Mouse (Mus musculus): ENCODE measurements around the gene Ptges2.
"Not testable (repeated sequence)": the region's sequence is repeated elsewhere in the genome, so short reads cannot be mapped to it uniquely, and the experiment has no call there.

Gene Ptges2

DNA sequence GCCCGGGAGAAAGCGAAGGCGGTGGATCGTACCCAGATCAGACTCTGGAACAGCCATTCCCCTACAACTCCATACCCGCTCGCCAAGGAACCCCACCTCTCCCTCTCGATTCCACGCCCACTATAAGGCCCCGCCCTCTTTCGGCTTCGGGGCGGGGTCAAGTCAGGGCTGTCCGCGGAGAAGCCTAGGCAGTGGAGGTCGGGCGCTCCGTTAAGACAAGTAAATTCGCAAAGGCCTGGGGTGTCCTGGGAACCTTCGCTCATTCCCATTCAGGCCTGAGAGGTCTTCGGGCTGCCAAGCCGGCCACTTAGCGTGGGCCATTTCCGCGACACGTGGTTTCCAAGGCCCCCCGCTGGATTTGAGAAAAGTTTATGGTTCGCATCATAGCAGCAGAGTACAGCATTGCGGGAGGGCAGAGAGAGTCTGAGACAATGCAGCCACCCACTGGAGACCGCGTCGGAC is at the start of gene Ptges2:
Ptges2 (plus strand) TSS at position 413 of the 462 bp plus-strand sequence.
- peak; percentile 78 to 88 for DNase-seq

DNA sequence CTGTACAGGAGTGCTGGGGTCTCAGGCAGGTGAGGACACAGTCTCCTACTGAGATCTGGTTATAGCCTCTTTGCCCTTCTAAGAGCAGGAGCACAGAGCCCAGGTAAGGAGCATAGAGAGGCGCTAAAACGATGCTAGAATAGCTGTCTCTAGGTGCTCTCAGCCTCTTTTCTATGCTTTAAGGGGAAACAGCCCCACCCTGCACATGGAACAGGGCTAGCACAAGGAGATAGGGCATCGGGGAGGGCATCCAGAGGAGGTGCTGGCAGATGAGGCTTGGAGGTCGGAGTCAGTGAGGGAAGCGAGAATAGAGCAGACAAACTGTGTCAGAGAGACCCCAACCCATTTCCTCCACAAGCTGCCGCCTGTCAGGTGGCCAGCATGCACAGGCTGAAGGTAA is 48.7 kb upstream of the Ptges2 start:
- DNase-seq, result no peak

DNA sequence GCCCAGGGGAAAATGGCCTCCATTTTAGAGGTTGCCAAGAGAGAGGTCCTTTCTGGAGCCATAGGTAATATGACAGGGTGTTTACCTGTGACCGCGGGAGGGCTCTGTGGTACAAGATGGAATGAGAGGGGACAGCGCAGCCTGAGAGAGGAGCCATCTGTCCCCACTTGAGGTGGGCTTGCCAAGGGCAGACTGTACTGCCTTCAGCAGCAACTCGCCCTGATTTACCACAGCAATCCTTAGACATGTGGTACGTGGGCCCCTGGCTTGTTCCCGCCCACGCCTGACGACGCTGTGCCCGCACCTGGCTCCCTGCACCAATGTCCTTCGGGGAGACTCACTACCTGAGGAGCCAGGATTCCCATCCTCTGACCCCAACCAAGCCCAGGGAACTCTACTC is 47.4 kb upstream of the Ptges2 start:
- no peak for DNase-seq

DNA sequence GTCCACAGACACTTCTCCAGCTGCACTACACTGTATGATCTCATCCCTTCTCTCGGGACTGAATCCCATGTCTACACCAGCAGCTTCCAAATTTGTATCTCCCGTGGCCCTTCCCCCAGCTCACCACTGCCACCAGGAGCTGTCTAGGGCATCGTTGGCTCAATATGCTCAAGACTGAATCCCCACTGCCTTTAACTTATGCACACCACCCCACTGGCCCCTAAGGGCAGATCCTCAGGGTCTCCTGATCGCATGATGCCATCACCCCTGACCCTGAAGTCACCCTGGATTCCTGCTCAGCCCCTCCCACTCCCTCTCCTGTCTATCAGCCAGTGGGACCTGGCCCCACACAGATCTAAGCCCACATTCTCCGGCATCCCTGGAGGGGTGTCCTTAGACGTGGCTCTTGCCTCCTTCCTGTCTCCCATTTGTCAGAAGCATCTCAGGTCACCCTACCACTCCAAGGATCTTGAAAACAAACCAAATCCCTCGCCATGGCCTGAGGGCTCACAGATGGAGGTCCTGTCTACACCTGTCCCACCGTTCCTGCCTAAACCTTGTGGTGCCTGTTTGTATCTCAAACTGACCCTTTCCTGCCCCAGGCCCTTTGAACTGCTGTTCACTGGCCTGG is 46.0 kb upstream of the Ptges2 start:
- DNase-seq, result no peak

DNA sequence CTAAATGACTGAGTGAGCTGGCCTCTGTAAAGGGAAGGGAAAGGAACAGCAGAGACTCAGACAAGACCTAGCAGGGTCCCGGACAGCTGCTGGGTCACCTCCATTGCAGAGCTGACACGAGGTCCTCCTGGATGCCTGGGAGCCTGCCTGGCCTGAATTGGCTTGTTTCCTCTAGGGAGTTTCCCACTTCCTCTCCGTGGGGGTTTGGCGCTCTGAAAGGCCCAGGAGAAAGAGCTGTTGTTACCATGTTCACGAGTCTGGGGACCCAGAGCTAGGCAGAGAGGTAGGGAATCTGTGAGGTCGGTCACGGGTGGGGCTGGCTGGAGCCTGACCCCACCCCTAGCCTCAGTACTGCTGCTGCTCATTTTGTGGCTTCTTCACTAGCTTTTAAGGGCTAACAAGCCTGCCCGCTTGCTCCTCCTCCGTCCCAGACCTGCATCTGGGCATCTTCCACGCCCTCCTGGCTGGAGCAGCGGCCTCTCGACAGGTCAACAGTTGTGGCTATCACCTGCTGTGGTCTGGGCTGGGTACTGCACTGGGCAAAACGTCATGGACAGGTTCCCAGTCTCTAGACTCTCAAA is 45.1 kb upstream of the Ptges2 start:
- no peak for DNase-seq

DNA sequence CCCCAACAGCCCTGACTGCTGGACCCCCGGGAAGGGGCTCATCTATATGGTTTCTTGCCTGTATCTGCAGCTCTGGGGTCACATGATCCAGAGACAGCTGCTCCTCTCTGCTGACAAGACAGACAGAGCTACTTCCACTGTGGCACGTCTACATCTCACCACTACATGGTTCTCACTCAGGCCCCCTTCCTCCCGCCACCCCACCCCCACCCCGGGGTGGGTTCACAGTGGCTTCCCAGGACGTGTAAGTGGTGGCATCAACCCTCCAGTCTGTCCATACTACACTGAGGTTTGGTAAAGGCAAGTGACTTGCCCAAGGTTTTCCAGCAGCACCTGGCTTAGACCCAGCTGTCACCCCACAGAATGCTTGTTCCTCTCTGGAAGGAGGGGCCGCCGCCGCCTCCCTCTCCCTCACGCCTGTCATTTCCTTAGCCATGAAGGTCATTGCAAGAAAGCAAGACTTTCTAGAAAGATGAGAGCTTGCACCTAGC is 44.2 kb upstream of the Ptges2 start:
- DNase-seq, result no peak

DNA sequence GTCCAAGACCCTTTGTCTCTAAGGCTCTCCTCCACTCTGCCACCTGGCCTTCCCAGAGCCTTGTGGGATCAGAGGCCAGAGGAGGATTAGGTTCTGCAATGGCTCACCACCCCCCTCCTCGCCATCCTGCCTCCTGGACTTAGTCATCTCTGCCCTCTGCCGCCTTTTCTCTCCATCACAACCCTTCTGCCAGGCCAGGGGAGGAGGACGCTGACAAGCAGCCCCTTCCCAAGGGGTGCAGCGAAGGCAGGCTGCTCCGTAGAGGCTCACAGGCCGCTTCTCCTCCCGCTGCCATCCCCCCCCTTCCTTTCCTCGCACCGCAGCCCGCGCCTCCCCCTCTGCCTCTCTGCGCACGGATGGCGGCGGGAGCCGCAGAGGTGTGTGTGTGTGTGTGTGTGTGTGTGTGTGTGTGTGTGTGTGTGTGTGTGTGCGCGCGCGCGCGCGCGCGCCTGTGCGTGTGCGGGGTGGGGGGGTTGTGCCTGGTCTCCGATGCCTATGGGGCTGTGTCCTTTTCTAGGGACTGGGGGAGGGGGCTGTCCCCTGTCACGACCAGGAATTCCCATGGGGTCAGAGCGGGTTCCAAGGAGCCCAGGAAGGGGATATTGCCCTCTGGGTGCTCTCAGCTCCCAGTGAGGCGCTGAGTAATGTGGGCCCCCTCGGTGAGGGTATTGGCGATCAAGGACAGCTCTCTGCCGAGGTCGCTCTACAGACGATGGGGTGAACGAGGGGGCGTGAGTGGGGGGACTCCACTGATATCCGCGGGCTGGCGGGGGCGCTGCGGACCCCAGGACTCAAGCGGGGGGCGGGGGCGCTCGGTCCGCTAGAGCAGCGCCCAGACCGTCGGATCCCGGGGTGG is 43.3 kb upstream of the Ptges2 start, which contains the start of gene Ciz1:
Ciz1 (plus strand) TSS at position 177 of the 856 bp plus-strand sequence.
- DNase-seq, result no peak

DNA sequence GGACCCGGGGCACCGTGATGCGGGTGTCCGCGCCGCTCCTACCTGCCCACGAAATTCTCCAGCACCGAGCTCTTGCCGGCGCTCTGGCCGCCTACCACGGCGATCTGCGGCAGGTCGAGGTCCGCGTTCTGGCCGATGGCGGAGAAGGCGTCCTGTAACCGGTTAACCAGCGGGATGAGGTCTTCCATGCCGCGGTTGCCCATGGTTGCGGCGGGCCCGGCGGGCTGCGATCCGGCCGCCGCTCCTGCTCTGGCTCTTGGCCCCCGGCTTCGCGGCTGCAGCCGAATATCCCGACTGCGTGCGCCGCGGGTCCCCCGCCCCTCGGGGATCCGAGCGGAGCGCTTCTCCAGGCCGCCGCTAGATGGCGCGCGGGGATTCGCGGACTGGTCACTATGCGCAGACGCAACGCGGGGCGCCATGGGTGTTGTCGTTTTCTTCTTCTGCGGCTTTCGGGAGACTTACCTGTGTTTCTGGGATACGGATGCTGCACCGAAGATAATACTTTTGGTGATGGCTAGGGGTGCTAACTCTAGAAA is 42.6 kb upstream of the Ptges2 start, which contains the start of gene Dnm1:
Dnm1 (minus strand) TSS at position 332 of the 536 bp plus-strand sequence.
- peak; percentile 67 for DNase-seq

DNA sequence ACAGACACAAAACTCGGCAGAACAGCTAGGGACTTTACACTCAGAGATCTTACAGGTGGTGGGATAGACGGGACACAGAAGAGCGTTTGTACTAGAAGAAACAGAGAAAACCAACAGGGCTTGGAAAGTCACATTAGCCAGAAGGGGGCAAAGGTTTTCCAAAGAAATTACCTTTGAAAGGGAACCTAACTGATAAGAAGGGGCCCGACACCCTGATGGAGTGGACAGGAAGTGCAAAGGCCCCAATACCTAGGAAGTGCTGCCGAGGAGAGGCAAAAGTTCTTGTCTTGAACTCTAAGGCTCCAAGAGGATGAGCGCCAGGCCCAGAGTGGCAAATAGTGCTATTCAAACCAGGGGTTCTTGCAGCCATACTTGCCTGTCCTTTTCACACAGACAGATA is 41.9 kb upstream of the Ptges2 start:
- DNase-seq, result no peak

DNA sequence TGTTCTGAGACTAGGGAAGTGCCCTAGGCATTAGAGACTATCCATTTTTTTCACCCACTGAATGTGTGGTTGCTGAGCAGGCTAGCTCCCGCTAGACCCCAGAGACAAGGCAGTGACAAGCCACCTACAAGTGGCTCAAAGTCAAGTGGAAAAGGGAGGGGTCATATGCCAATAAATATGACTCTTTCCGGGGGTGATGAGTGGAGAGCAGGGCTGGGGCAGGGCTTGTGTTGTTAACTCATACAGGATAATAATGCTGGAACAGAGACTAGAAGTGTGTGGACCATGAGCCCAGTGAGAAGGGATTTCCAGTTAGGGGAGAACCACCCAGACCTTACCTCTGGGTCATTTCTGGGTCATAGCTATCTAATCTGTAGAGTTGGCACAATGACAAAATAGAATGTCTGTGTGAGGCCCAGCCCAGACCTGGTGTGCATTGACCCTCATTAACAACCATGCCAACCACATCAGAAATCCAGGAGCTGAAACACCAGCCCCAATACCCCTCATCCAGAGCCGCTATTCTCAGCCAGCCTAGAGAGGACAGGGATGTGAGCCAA is 41.3 kb upstream of the Ptges2 start:
- no peak for DNase-seq

DNA sequence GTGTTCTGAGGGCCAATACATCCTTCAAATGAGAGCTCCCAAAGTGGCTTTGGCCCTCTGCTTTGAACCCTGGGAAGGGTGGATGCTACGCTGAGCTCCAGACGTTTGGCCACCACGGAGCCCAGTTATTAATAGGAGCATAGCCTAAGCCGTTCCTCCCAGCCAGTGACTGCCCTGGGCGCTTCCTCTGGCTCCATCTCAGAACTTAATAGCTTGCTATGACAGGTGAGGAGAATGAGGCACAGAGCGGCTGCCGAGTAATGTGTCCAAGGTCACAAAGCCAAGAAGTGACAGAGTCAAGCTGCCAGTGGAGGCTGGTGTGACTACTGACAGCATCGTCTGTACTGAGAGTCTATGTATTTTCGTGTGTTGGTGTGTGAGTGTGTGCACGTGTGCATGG is 39.5 kb upstream of the Ptges2 start:
- DNase-seq, result no peak

DNA sequence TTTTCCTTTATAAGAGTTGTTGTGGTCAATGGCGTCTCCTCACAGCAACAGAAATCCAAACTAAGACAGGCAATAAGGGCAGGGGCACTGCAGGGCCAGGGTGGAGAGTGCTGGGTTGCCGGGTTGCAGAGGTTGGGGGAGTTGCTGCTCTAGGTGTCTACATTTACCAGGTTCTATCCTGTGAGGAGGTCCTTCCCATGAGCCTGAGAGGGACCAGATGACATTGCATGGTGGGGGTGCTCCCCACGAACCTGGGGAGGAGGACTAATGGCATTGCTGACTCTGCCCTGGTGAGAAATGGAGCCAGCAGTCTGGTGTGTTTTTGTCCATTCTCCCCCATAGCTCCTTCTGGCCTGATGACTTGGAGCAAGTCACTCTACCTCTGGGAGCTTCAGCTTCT is 38.0 kb upstream of the Ptges2 start:
- DNase-seq, result no peak

DNA sequence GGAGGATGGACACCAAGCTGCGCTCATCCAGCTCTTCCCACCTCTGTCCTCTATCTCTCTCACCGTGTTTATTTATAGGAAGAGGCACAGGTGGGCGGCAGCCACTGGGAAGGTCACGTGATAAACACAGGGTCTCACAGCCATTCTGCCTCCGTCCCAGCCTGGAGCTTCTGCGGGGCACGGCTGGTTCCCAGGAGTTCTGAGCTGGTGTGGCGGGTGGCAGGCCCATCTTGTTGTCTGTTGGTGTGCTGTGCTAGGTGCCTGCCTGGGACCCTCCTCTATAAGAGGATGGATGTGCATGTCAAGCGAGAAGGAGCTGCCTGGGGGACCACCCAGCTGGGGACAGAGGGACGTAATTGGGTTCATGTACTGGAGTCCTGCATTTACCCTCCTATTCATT is 37.3 kb upstream of the Ptges2 start:
- DNase-seq, result no peak

DNA sequence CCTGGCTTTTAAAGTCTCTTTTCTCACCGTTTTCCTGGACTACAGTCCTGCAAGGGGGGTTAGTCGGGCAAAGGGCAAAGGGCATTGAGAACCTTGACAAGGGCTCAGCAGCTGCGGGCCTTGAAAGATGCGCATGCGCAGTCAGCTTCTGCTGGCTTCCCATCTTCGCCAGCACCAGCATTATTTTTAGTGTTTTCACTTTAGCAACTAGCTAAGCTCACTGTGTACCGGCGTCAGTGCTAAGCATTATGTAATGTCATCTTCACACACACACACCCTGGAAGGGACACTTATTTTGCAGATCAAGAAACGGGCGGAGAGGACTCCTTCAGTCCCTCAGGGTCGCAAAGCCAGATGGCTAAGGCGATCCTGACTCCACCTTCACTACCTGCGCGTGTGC is 35.0 kb upstream of the Ptges2 start:
- DNase-seq, result peak in 1 of 2 experiments; percentile 49

DNA sequence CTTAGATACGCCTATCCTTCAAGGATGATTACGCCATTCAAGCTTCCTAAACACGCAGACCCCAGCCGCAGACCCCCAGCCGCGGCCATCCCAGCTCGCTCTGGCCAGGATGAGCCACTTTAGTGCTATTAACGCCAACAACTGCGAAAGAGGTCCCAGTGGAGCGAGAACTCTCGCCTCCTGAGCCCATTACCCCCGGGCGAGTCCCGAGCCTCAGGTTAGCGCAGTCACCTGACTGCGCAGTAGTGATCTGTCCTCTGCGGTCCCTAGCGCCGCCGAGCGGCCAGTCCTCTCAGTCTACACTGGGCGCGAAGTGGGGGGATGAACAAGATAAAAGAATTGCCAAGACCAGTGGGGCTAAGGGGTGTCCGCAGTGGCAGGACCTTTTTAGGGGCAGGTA is 34.3 kb upstream of the Ptges2 start:
- peak in 1 of 2 experiments; percentile 53 for DNase-seq

DNA sequence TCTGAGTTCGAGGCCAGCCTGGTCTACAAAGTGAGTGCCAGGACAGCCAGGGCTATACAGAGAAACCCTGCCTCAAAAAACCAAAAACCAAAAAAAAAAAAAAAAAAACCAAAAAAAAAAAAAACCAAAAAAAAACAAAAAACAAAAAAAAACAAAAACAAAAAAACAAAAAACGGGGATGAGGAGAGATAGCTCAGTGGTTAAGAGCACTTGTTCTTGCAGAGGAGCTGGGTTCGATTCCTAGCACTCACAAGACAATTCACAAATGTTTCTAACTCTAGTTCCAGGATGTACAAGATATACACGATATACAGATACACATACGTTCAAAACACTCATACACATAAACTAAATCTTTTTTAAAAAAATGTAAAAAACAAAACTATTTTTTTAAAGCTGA is 33.4 kb upstream of the Ptges2 start:
- DNase-seq, result not testable (repeated sequence)

DNA sequence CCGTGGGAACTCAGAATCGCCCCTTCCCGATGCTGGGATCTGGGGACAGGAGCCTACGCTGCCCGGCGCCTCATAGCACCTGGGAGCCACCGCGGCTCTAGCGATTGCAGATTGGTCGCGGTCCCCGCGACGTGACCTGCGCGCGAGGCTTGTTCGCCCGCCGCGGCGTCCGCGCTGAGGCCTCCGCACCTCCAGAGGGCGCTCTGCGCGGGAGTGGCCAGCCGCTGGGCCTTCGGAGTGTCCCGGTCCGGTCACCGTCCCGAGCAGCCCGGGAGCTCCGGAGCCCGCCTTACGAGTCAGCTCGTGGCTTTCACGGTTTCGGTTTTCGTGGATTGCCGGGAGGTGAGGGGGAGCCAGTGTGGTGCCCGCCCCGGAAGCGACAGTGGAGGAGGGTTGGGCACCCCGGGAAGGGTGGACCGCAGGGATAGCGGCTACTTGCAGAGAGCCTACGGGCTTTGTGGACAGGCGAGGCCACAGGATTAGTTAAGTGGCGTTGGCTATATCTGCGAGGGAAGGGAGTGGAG is 32.8 kb upstream of the Ptges2 start:
- peak; percentile 70 to 74 for DNase-seq

DNA sequence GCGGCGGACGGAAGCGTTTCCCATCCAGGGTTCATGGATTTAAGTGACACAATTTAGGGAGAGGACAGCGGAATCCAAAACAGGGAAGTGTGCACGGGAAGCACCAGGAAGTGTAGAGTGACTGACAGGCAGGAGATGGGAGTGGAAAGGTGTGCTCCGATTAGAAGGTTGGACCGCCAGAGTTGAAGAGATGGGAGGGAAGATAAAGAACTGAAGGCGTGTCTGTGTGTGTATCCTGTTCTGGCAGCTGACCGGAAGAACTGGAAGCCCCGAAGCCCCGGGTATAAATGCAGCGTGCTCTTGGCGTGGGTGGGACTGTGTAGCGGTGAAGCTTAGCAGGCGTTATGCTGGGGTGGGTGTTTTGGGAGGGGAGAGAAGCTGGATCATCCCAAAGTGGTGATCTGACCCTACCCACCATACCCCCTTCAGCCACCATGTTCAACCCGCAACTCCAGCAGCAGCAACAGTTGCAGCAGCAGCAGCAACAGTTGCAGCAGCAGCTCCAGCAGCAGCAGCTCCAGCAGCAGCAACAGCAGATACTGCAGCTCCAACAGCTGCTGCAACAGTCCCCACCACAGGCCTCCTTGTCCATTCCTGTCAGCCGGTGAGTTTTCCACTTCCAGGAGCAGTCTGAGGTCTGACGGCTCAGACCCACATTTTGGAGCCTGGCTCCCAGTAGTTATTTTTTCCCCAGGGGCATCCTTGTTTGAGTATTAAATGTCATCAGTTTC is 32.2 kb upstream of the Ptges2 start:
- DNase-seq, result no peak

DNA sequence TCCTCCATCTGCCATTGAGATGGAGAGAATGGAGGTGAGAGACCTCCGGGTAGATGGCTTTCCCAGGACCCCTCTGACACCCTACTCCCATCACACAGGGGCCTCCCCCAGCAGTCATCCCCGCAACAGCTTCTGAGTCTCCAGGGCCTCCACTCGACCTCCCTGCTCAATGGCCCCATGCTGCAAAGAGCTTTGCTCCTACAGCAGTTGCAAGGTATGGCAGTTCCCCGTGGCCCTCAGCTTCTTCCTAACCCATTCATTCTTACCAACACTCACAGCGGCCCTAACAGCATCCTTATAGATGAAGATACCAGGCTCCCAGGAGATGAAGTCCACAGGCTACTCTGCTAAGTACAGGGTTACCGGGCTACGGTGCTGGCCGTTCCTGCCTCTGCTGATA is 31.6 kb upstream of the Ptges2 start:
- DNase-seq, result no peak

DNA sequence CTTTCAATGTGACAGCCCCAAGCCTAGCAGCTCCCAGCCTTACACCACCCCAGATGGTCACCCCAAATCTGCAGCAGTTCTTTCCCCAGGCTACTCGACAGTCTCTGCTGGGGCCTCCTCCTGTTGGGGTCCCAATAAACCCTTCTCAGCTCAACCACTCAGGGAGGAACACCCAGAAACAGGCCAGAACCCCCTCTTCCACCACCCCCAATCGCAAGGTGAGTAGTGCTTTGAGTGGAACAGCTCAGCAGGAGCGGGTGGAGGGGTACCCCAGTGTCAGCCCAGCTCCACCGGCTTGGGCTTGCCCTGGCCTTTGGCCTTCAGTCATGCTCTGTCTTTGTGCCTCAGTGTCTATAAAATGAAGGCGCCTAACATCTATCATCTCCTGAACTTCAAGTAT is 28.4 kb upstream of the Ptges2 start:
- DNase-seq, result no peak

DNA sequence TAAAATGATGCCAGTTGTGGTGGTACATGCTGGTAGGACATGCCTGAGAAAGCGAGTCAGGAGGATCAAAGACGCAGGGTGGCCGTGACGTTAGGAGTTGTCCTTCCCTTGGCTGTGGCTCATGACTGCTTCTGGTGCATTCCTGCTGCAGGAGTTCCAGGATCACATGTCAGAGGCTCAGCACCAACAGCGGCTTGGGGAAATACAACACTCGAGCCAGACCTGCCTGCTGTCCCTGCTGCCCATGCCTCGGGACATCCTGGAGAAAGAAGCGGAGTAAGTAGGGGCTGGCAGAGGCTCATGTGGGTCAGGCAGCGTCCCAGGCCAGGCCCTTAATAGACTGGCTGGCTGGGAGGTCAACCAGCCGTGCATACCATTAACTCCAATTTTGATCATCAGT is 21.5 kb upstream of the Ptges2 start:
- DNase-seq, result no peak
